Mouse (Mus musculus) lung, postnatal 0 days (tissue): ENCODE measurements around the gene Ercc8.

Source experiments
- CTCF ChIP-seq: IDR thresholded peaks from 2 replicates; pipeline ENCODE4 v1.5.1; 2016; ENCODE audit warnings: antibody characterized with exemption, mild to moderate bottlenecking
- EP300 ChIP-seq: IDR thresholded peaks from 2 replicates; pipeline ENCODE4 v1.6.1; 2016; ENCODE audit warnings: antibody characterized with exemption, mild to moderate bottlenecking, control low read depth

DNA sequence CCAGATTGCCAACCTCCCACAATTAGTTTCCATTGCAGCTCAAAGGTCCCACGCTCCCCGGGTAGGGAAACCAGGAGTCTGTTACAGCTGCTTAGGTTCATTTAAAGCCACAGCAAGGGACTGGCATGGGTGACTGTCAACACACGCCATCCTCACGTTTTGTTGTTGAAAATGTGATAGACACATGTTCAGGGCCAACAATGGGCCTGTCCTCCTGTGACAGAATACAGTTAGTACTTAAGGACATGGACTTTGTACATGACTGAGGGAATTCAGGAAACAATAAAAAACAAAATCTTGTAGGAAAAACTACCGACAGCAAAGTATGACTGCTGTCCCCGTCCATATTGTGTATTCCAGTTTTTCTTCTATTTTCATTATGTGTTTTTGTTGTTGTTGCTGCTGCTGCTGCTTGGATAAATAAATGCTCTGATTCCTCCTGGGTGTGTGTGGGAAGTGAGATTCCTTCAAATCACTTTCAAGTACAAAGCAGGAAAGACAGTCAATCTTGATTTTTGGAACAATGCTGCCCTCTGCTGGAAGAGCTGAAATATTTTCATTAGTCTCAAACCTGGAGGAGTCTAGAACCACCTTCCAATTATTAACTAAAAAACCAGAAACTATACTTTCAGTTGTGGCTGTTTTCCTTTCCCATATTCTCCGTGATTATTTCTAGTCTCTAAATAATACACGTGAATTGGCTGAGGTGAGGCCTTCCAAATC, 5.7 kb upstream of the Ercc8 start:
- TF ChIP-seq CTCF (peak; percentile 73), EP300 (no peak)
